Mouse (Mus musculus) MEL (cell line): ENCODE measurements around the gene Polr2c. TPM values are rescaled to one million over a fixed set of nuclear protein-coding genes. Genes with fewer than 3 reads are reported as not detected.
A peak's percentile ranks its signal among the peaks of the same experiment; 100 is the strongest.

ENCODE experiments used
- DNase-seq: peaks from one replicate; pipeline ENCODE4 v3.0.0; 2011; ENCODE audit warnings: low read depth, low spot score
- H3K27ac ChIP-seq: 2 replicates; pipeline ENCODE4 v1.5.1; 2012; ENCODE audit warnings: low read depth, mild to moderate bottlenecking, control low read depth, low read length, moderate library complexity; ENCODE audit not compliant: control insufficient read depth
- H3K27me3 ChIP-seq, 2 experiments: fragments of 150-350 bp in 1 of 2; sonication (generic) in 1 of 2; 2 replicates each; pipeline ENCODE4 v1.6.1; 2012; ENCODE audit warnings: low read length in 2 of 2, mild to moderate bottlenecking in 2 of 2, improper control_type of control experiment in 1 of 2, moderate library complexity in 1 of 2; ENCODE audit not compliant: insufficient read depth in 2 of 2, control insufficient read depth in 1 of 2
- H3K36me3 ChIP-seq, 2 experiments: 2 replicates each; pipeline ENCODE4 v1.6.1; 2012 to 2014; ENCODE audit warnings: low read length in 2 of 2, improper control_type of control experiment in 1 of 2, inconsistent platforms in 1 of 2, mild to moderate bottlenecking in 1 of 2; ENCODE audit not compliant: insufficient read depth in 2 of 2, control insufficient read depth in 1 of 2
- H3K4me1 ChIP-seq, 2 experiments: fragments of 150-350 bp in 1 of 2; sonication (generic) in 1 of 2; 2 replicates each; pipeline ENCODE4 v1.6.1; 2012; ENCODE audit warnings: low read length in 2 of 2, improper control_type of control experiment in 1 of 2, mild to moderate bottlenecking in 1 of 2; ENCODE audit not compliant: insufficient read depth in 2 of 2, control insufficient read depth in 1 of 2
- H3K4me3 ChIP-seq, 2 experiments: fragments of 150-350 bp in 1 of 2; sonication (generic) in 1 of 2; 2 replicates each; pipeline ENCODE4 v1.5.1; 2012; ENCODE audit warnings: low read depth in 2 of 2, low read length in 2 of 2, mild to moderate bottlenecking in 2 of 2, moderate library complexity in 2 of 2, control low read depth in 1 of 2, improper control_type of control experiment in 1 of 2; ENCODE audit not compliant: control insufficient read depth in 1 of 2, insufficient read depth in 1 of 2
- H3K79me2 ChIP-seq: 2 replicates; pipeline ENCODE4 v1.6.1; 2012; ENCODE audit warnings: mild to moderate bottlenecking, low read length, moderate library complexity; ENCODE audit not compliant: control insufficient read depth, poor library complexity, insufficient read depth
- H3K9ac ChIP-seq: 2 replicates; pipeline ENCODE4 v1.6.1; 2012; ENCODE audit warnings: low read depth, mild to moderate bottlenecking, control low read depth, low read length, moderate library complexity; ENCODE audit not compliant: control insufficient read depth, poor library complexity, severe bottlenecking
- H3K9me3 ChIP-seq: fragments of 150-350 bp; sonication (generic); replicated peaks from 2 replicates; pipeline ENCODE4 v1.6.1; 2012; ENCODE audit warnings: mild to moderate bottlenecking, low read length, improper control_type of control experiment, moderate library complexity; ENCODE audit not compliant: insufficient read depth
- CTCF ChIP-seq, 3 experiments: IDR thresholded peaks in 2 of 3; conservative IDR thresholded peaks in 1 of 3; 2 replicates each; pipeline ENCODE4 v1.5.1; 2011 to 2012; ENCODE audit warnings: low read length in 3 of 3, low read depth in 2 of 3, mild to moderate bottlenecking in 2 of 3, improper control_type of control experiment in 1 of 3, inconsistent platforms in 1 of 3, mixed read lengths in 1 of 3, moderate library complexity in 1 of 3; ENCODE audit not compliant: control insufficient read depth in 1 of 3, insufficient read depth in 1 of 3, poor library complexity in 1 of 3, severe bottlenecking in 1 of 3
- E2F4 ChIP-seq: IDR thresholded peaks from 2 replicates; pipeline ENCODE4 v1.6.1; 2011; ENCODE audit warnings: low read depth, low read length, improper control_type of control experiment, borderline replicate concordance
- ELF1 ChIP-seq: IDR thresholded peaks from 2 replicates; pipeline ENCODE4 v1.6.1; 2014; ENCODE audit warnings: low read depth, mild to moderate bottlenecking, inconsistent platforms, low read length, improper control_type of control experiment, moderate library complexity
- EP300 ChIP-seq, 2 experiments: IDR thresholded peaks; 2 replicates each; pipeline ENCODE4 v1.6.1; 2011; ENCODE audit warnings: improper control_type of control experiment in 2 of 2, low read length in 2 of 2, low read depth in 1 of 2, mild to moderate bottlenecking in 1 of 2
- ETS1 ChIP-seq: IDR thresholded peaks from 2 replicates; pipeline ENCODE4 v1.6.1; 2012; ENCODE audit warnings: low read depth, mild to moderate bottlenecking, inconsistent platforms, low read length, improper control_type of control experiment, moderate library complexity
- GABPA ChIP-seq: IDR thresholded peaks from 2 replicates; pipeline ENCODE4 v1.6.1; 2012; ENCODE audit warnings: low read depth, mild to moderate bottlenecking, inconsistent platforms, low read length, improper control_type of control experiment, moderate library complexity
- HCFC1 ChIP-seq: IDR thresholded peaks from 2 replicates; pipeline ENCODE4 v1.6.1; 2012; ENCODE audit warnings: low read depth, mild to moderate bottlenecking, inconsistent platforms, low read length, improper control_type of control experiment, moderate library complexity
- KAT2A ChIP-seq: conservative IDR thresholded peaks from 2 replicates; pipeline ENCODE4 v1.6.1; 2012; ENCODE audit warnings: low read depth, low read length, improper control_type of control experiment, inconsistent platforms
- MAFK ChIP-seq: IDR thresholded peaks from 2 replicates; pipeline ENCODE4 v1.6.1; 2011; ENCODE audit warnings: low read depth, mild to moderate bottlenecking, low read length, improper control_type of control experiment, borderline replicate concordance
- MAZ ChIP-seq: IDR thresholded peaks from 2 replicates; pipeline ENCODE4 v1.6.1; 2012; ENCODE audit warnings: low read depth, mild to moderate bottlenecking, inconsistent platforms, low read length, improper control_type of control experiment
- MEF2A ChIP-seq: IDR thresholded peaks from 2 replicates; pipeline ENCODE4 v1.6.1; 2014; ENCODE audit warnings: low read depth, mild to moderate bottlenecking, inconsistent platforms, low read length, improper control_type of control experiment; ENCODE audit not compliant: poor library complexity, insufficient replicate concordance, severe bottlenecking; ENCODE audit errors: extremely low read depth
- MXI1 ChIP-seq: IDR thresholded peaks from 2 replicates; pipeline ENCODE4 v1.6.1; 2011; ENCODE audit warnings: mild to moderate bottlenecking, low read depth, low read length, improper control_type of control experiment
- MYB ChIP-seq: IDR thresholded peaks from 2 replicates; pipeline ENCODE4 v1.6.1; 2011; ENCODE audit warnings: mild to moderate bottlenecking, low read depth, low read length, improper control_type of control experiment
- NELFE ChIP-seq: IDR thresholded peaks from 2 replicates; pipeline ENCODE4 v1.6.1; 2011; ENCODE audit warnings: low read depth, low read length, improper control_type of control experiment
- POLR2A ChIP-seq, 2 experiments: IDR thresholded peaks; 2 replicates each; pipeline ENCODE4 v1.6.1; 2011 to 2012; ENCODE audit warnings: low read length in 2 of 2, mild to moderate bottlenecking in 2 of 2, control low read depth in 1 of 2, improper control_type of control experiment in 1 of 2, low read depth in 1 of 2, moderate library complexity in 1 of 2; ENCODE audit not compliant: control insufficient read depth in 1 of 2, insufficient read depth in 1 of 2, poor library complexity in 1 of 2
- POLR2AphosphoS2 ChIP-seq: IDR thresholded peaks from 2 replicates; pipeline ENCODE4 v1.6.1; 2011; ENCODE audit warnings: low read length, improper control_type of control experiment
- POLR2AphosphoS5 ChIP-seq: IDR thresholded peaks from 2 replicates; pipeline ENCODE4 v1.6.1; 2012; ENCODE audit warnings: low read depth, borderline replicate concordance, mild to moderate bottlenecking, inconsistent platforms, low read length, moderate library complexity, mixed read lengths
- RAD21 ChIP-seq: IDR thresholded peaks from 2 replicates; pipeline ENCODE4 v1.6.1; 2011; ENCODE audit warnings: mild to moderate bottlenecking, low read depth, low read length, improper control_type of control experiment
- TBP ChIP-seq: IDR thresholded peaks from 2 replicates; pipeline ENCODE4 v1.8.0; 2011; ENCODE audit warnings: low read depth, low read length, improper control_type of control experiment
- TCF12 ChIP-seq: IDR thresholded peaks from 2 replicates; pipeline ENCODE4 v1.6.1; 2014; ENCODE audit warnings: low read depth, mild to moderate bottlenecking, inconsistent platforms, low read length, improper control_type of control experiment, moderate library complexity
- UBTF ChIP-seq: IDR thresholded peaks from 2 replicates; pipeline ENCODE4 v1.6.1; 2012; ENCODE audit warnings: low read depth, mild to moderate bottlenecking, inconsistent platforms, low read length, improper control_type of control experiment, moderate library complexity, borderline replicate concordance; ENCODE audit not compliant: insufficient read depth
- USF2 ChIP-seq, 2 experiments: IDR thresholded peaks; 2 replicates each; pipeline ENCODE4 v1.6.1; 2011 to 2012; ENCODE audit warnings: improper control_type of control experiment in 2 of 2, low read length in 2 of 2, borderline replicate concordance in 1 of 2, inconsistent platforms in 1 of 2, low read depth in 1 of 2, mild to moderate bottlenecking in 1 of 2; ENCODE audit not compliant: insufficient read depth in 1 of 2
- ZC3H11A ChIP-seq: IDR thresholded peaks from 2 replicates; pipeline ENCODE4 v1.6.1; 2012; ENCODE audit warnings: low read depth, mild to moderate bottlenecking, inconsistent platforms, low read length, improper control_type of control experiment
- ZKSCAN1 ChIP-seq: IDR thresholded peaks from 2 replicates; pipeline ENCODE4 v1.6.1; 2012; ENCODE audit warnings: low read depth, mild to moderate bottlenecking, inconsistent platforms, low read length, improper control_type of control experiment, moderate library complexity
- ZMIZ1 ChIP-seq: IDR thresholded peaks from 2 replicates; pipeline ENCODE4 v1.6.1; 2012; ENCODE audit warnings: low read depth, mild to moderate bottlenecking, inconsistent platforms, low read length, improper control_type of control experiment, moderate library complexity
- polyA plus RNA-seq, 2 experiments: library from polyadenylated mRNA; stranded (reverse) in 1 of 2; unstranded in 1 of 2; fragments of >175 nt in 1 of 2; fragments of >200 nt in 1 of 2; gene quantifications; 2 replicates each; pipeline versions ENCODE4 v1.2.1 to v1.2.4; 2012; ENCODE audit warnings: low replicate concordance in 2 of 2, low read depth in 1 of 2; ENCODE audit not compliant: insufficient read length in 2 of 2, insufficient read depth in 1 of 2, missing spikeins in 1 of 2
- total RNA-seq: library from RNA; depleted of rRNA; stranded (reverse); fragments of 300-350 nt; gene quantifications from 2 replicates; pipeline ENCODE4 v1.2.3, GENCODE M21; 2012

Polr2c gene
- total and polyA plus RNA-seq, 3 experiments = 92.5 to 181 (median 151) TPM

GRCm38 (mm10) chr8:94838600-94838999, 18.6 kb upstream of the Polr2c start (continued):
- TF ChIP-seq ETS1 (peak; percentile 70; the same call in 1 of the 2 replicates), MYB (peak; percentile 72; the same call in 1 of the 2 replicates), ZMIZ1 (0 out of 2 replicates have a peak, but pooled peaks have one; percentile 24), TBP (peak; percentile 73), UBTF (no peak), EP300 (IDR thresholded peaks at IDR 0.05; ENCODE audit: low read depth in 1 of 2, low read length in 2 of 2) (no peak), KAT2A (no peak), E2F4 (no peak), MXI1 (no peak)

- peaks cover 24% of the 10 kb centered on the region for H3K79me2 ChIP-seq
- peaks cover 0 to 11% of the 10 kb centered on the region in 2 experiments; a peak in 3 of 4 replicates for H3K36me3 ChIP-seq
- peaks cover 4 to 5% of the 10 kb centered on the region in 2 experiments; a peak in 3 of 4 replicates for H3K4me1 ChIP-seq
- H3K9ac ChIP-seq = no peak overlapping the region
- no peak overlapping the region for H3K4me3 ChIP-seq
- no peaks in the 10 kb centered on the region for H3K9me3 ChIP-seq
- H3K27me3 ChIP-seq = no peaks in the 10 kb centered on the region
- TF ChIP-seq RAD21 (no peak), MEF2A (no peak), USF2 (IDR thresholded peaks at IDR 0.05; ENCODE audit: borderline replicate concordance in 1 of 2, insufficient read depth in 1 of 2, low read depth in 1 of 2, low read length in 2 of 2) (no peak), MAFK (no peak), POLR2AphosphoS2 (no peak), UBTF (no peak), HCFC1 (no peak), TCF12 (no peak), CTCF (IDR thresholded peaks at IDR 0.05 in 2 of 3, conservative IDR thresholded peaks at IDR 0.05 in 1 of 3; ENCODE audit: control insufficient read depth in 1 of 3, insufficient read depth in 1 of 3, low read depth in 2 of 3, low read length in 3 of 3, poor library complexity in 1 of 3, severe bottlenecking in 1 of 3) (no peak), MAZ (no peak), POLR2A (IDR thresholded peaks at IDR 0.05; ENCODE audit: control insufficient read depth in 1 of 2, insufficient read depth in 1 of 2, low read depth in 1 of 2, low read length in 2 of 2, poor library complexity in 1 of 2) (no peak), E2F4 (no peak), NELFE (no peak), POLR2AphosphoS5 (no peak), GABPA (no peak), ZC3H11A (no peak), ZKSCAN1 (no peak), KAT2A (no peak), ELF1 (no peak), ETS1 (no peak)
- DNase-seq = no peak
- H3K27ac ChIP-seq = no peak overlapping the region
Measured at GRCm38 (mm10) chr8:94841183-94841582, 16.1 kb upstream of the Polr2c start.
